Mouse (Mus musculus) limb, embryonic 12.5 days (tissue): ENCODE measurements around the gene Ammecr1. TPM values are rescaled to one million over a fixed set of nuclear protein-coding genes. Genes with fewer than 3 reads are reported as not detected.

ENCODE experiments used
- ATAC-seq: fragments of 200-750 bp; cut with Nextera tagmentation; 2 replicates; pipeline ENCODE4 v1.8.0; 2017; ENCODE audit warnings: low read depth, moderate TSS enrichment; ENCODE audit not compliant: insufficient number of reproducible peaks, insufficient read depth, low FRiP score, low TSS enrichment
- H3K27ac ChIP-seq: fragments of 300-500 bp; sonication (generic); 2 replicates; pipeline ENCODE4 v1.5.1; 2016; ENCODE audit warnings: mild to moderate bottlenecking, moderate library complexity
- H3K27me3 ChIP-seq: fragments of 300-500 bp; sonication (generic); 2 replicates; pipeline ENCODE4 v1.6.1; 2016; ENCODE audit warnings: mild to moderate bottlenecking, moderate library complexity
- H3K36me3 ChIP-seq: fragments of 300-500 bp; sonication (generic); 2 replicates; pipeline ENCODE4 v1.6.1; 2016; ENCODE audit warnings: mild to moderate bottlenecking, moderate library complexity
- H3K4me1 ChIP-seq: fragments of 300-500 bp; sonication (generic); replicated peaks from 2 replicates; pipeline ENCODE4 v1.6.1; 2016
- H3K4me2 ChIP-seq: fragments of 300-500 bp; sonication (generic); 2 replicates; pipeline ENCODE4 v1.6.1; 2016; ENCODE audit warnings: mild to moderate bottlenecking, moderate library complexity
- H3K4me3 ChIP-seq: fragments of 300-500 bp; sonication (generic); replicated peaks from 2 replicates; pipeline ENCODE4 v1.5.1; 2016; ENCODE audit warnings: mild to moderate bottlenecking
- H3K9ac ChIP-seq: fragments of 300-500 bp; sonication (generic); replicated peaks from 2 replicates; pipeline ENCODE4 v1.6.1; 2016; ENCODE audit warnings: mild to moderate bottlenecking, moderate library complexity
- H3K9me3 ChIP-seq: fragments of 300-500 bp; sonication (generic); 2 replicates; pipeline ENCODE4 v1.6.1; 2016; ENCODE audit warnings: mild to moderate bottlenecking, moderate library complexity
- WGBS: fragments of 180-500 bp; shearing (Covaris S2); methylation state at CpG from one replicate; pipeline ENCODE4 v1.1.7; 2016; 5-methylcytosine and 5-hydroxymethylcytosine counted together
- polyA plus RNA-seq: library from polyadenylated mRNA; unstranded; fragments of >200 nt; fragmentation: Nextera tagmentation; extraction: Ambion mirVana; gene quantifications from 2 replicates; pipeline ENCODE4 v1.2.1, GENCODE M21; 2016

The Ammecr1 gene
- polyA plus RNA-seq, 1 experiment from 2014 or later, result 16.5 TPM

DNA sequence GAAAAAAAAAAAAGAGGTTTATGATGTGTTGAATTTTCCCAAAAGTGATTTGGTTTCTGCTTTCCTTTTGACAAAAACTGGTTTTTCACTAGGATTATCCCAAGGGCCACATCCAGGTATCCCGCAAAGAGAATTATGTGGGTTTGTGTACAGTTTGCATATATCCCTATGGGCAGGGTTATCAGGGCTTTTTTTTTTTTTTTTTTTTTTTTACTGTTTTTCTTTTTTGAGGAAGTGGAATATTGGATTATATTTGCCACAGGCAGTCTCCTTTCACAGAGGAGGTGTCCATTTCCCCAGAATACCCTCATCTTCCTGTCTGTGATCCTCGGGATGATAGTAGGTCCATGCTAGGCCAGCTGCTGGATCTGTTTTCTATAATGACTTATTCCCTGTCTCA, 137.3 kb downstream of the Ammecr1 start:
- Histone ChIP-seq H3K27ac (no peak overlapping the region), H3K9ac (no peak overlapping the region), H3K9me3 (no peaks in the 10 kb centered on the region), H3K4me3 (no peak overlapping the region), H3K4me2 (no peak overlapping the region), H3K27me3 (peaks cover 19% of the 10 kb centered on the region), H3K36me3 (peaks cover 5% of the 10 kb centered on the region; the same call in 1 of the 2 replicates), H3K4me1 (peaks cover 8% of the 10 kb centered on the region)
- WGBS, result 72% methylated on average over 2 of the region's 2 CpGs
- ATAC-seq, result no peak

DNA sequence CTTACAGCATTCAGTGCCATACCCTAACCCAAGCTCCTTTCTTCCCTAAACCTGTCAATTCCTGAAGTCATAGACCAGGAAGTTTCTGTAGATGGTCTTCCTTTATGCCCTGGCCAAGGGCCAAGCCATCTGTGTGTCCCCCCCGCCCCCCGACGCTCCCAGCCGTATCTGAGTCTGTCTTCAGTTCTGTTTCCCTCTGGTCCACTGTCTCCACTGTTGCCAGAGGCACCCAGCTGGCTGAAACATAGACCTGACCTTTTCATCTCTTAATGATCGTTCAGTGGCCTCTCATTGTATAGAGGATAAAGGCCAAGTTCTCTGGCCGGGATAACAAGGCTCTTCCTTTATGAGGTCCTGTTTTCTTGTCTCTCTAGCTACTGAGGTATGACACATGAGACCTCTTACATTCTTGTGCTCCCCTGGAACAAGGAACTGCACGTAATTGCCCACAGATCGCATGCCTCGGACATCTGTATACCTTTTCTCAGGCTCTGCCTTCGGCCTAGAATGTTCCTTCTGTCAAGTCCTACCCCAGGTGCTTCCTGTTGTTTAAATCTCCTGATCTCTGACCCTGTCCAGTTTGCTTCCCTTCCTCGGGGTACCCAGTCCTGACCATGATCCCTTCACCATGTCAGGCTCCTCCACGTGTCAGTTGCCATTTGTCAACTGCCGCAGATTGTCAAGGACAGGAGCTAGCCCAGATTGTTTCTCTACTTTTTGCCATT, 138.2 kb downstream of the Ammecr1 start:
- H3K27me3 ChIP-seq, result peaks cover 14% of the 10 kb centered on the region
- no peaks in the 10 kb centered on the region for H3K9me3 ChIP-seq
- no peak overlapping the region for H3K4me2 ChIP-seq
- 61% methylated on average over 13 of the region's 13 CpGs for WGBS
- peaks cover 8% of the 10 kb centered on the region for H3K4me1 ChIP-seq
- no peaks in the 10 kb centered on the region for H3K36me3 ChIP-seq
- no peak for ATAC-seq
- no peak overlapping the region for H3K9ac ChIP-seq
- no peak overlapping the region for H3K27ac ChIP-seq
- H3K4me3 ChIP-seq, result no peak overlapping the region

DNA sequence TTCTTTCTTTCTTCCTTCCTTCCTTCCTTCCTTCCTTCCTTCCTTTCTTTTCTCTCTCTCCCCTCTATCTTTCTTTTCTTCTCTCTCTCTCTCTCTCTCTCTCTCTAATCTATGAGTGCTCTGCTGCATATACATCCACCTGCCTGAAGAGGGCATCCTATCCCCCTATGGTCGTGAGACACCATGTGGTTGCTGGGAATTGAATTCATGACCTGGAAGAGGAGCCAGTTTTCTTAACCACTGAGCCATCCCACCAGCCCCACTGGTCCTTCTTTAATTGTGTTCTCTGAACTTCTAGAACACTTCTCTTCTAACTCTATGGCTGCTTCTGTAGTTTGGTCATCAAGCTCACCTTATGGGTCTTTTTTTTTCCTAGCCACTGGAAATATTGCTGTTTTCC, 138.9 kb downstream of the Ammecr1 start:
- H3K36me3 ChIP-seq, result no peaks in the 10 kb centered on the region
- H3K4me3 ChIP-seq, result no peak overlapping the region
- H3K4me2 ChIP-seq, result no peak overlapping the region
- H3K9ac ChIP-seq, result no peak overlapping the region
- H3K4me1 ChIP-seq, result peaks cover 5% of the 10 kb centered on the region
- no peak for ATAC-seq
- no peaks in the 10 kb centered on the region for H3K9me3 ChIP-seq
- no peak overlapping the region for H3K27ac ChIP-seq
- 47% methylated on average over 1 of the region's 1 CpGs for WGBS
- H3K27me3 ChIP-seq, result peaks cover 16% of the 10 kb centered on the region

- Histone ChIP-seq H3K27me3 (peaks cover 14% of the 10 kb centered on the region), H3K36me3 (no peaks in the 10 kb centered on the region), H3K4me3 (no peak overlapping the region), H3K27ac (no peak overlapping the region), H3K9me3 (no peaks in the 10 kb centered on the region), H3K9ac (no peak overlapping the region), H3K4me1 (peaks cover 9% of the 10 kb centered on the region; the same call in 1 of the 2 replicates), H3K4me2 (no peak overlapping the region)
- ATAC-seq, result no peak
- 77% methylated on average over 1 of the region's 1 CpGs for WGBS
Measured at GRCm38 (mm10) chrX:142825309-142825708, 141.2 kb downstream of the Ammecr1 start.

GRCm38 (mm10) chrX:142821846-142822245, 144.7 kb downstream of the Ammecr1 start:
- H3K27ac ChIP-seq, result no peak overlapping the region
- WGBS, result 30% methylated on average over 3 of the region's 3 CpGs
- no peak overlapping the region for H3K4me2 ChIP-seq
- peaks cover 17% of the 10 kb centered on the region; the same call in 1 of the 2 replicates for H3K4me1 ChIP-seq
- H3K9me3 ChIP-seq, result no peaks in the 10 kb centered on the region
- no peak for ATAC-seq
- no peaks in the 10 kb centered on the region for H3K36me3 ChIP-seq
- H3K4me3 ChIP-seq, result no peak overlapping the region
- no peak overlapping the region for H3K9ac ChIP-seq
- peaks cover 23% of the 10 kb centered on the region for H3K27me3 ChIP-seq

DNA sequence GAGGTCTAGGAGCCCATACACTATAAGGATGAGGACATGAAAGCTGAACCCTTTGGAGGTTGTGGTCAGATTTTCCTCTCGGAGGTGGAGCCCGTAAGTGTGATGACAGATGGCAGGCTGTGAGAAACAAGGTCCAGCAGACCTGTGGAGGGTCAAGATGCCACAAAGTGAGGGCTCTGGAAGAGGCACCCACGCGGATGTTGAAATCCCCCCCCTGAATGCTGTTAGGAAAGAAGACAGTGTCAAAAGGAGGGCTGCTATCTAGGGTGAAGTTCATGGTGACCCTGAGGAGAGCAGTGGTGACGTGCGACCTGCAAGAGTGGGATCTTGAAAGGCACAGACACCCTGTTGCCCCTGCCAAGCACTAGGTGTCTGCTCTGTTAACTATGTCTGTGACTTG, 145.3 kb downstream of the Ammecr1 start:
- H3K4me3 ChIP-seq, result no peak overlapping the region
- no peak overlapping the region for H3K4me2 ChIP-seq
- H3K27me3 ChIP-seq, result peaks cover 17% of the 10 kb centered on the region; the same call in 1 of the 2 replicates
- no peak overlapping the region for H3K9ac ChIP-seq
- no peak for ATAC-seq
- H3K27ac ChIP-seq, result no peak overlapping the region
- WGBS, result 46% methylated on average over 5 of the region's 6 CpGs
- no peaks in the 10 kb centered on the region for H3K36me3 ChIP-seq
- peaks cover 17% of the 10 kb centered on the region; the same call in 1 of the 2 replicates for H3K4me1 ChIP-seq
- H3K9me3 ChIP-seq, result no peaks in the 10 kb centered on the region

- 34% methylated on average over 10 of the region's 10 CpGs for WGBS
- ATAC-seq, result peak; percentile 28; the same call in 1 of the 2 replicates
- H3K27me3 ChIP-seq, result peaks cover 14% of the 10 kb centered on the region; the same call in 1 of the 2 replicates
- no peak overlapping the region for H3K4me3 ChIP-seq
- H3K36me3 ChIP-seq, result no peaks in the 10 kb centered on the region
- no peaks in the 10 kb centered on the region for H3K9me3 ChIP-seq
- H3K9ac ChIP-seq, result no peak overlapping the region
- H3K4me1 ChIP-seq, result peaks cover 16% of the 10 kb centered on the region; the same call in 1 of the 2 replicates
- H3K4me2 ChIP-seq, result no peak overlapping the region
- H3K27ac ChIP-seq, result no peak overlapping the region
Measured at GRCm38 (mm10) chrX:142818057-142818682, 148.4 kb downstream of the Ammecr1 start.

DNA sequence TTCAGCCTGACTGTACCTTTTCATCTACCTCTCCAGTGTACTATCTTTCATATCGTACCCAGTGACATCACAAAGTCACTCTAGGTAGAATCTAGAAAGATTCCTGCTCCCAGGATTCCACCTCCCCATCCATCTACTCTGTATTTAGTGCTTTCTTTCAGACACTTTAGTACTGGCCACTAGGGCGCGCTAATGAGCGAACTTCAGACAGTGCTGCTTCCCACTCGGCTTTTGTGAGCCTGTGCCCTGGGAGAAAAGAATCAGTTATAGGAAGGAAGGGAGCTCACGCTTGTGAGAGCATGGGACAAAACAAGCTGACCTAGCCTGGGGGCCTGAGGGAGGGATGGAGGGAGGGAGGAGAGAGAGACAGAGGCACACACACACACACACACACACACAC, 153.4 kb downstream of the Ammecr1 start:
- Histone ChIP-seq H3K9me3 (no peaks in the 10 kb centered on the region), H3K9ac (no peak overlapping the region), H3K4me2 (no peak overlapping the region), H3K4me1 (peaks cover 7% of the 10 kb centered on the region; the same call in 1 of the 2 replicates), H3K27ac (no peak overlapping the region), H3K4me3 (no peak overlapping the region), H3K27me3 (peaks cover 6% of the 10 kb centered on the region; the same call in 1 of the 2 replicates), H3K36me3 (0 out of 2 replicates have a peak, but pooled peaks cover 5% of the 10 kb centered on the region)
- 29% methylated on average over 6 of the region's 6 CpGs for WGBS
- no peak for ATAC-seq

GRCm38 (mm10) chrX:142808411-142808810, 158.1 kb downstream of the Ammecr1 start:
- H3K9ac ChIP-seq, result no peak overlapping the region
- H3K4me1 ChIP-seq, result no peaks in the 10 kb centered on the region
- no peak overlapping the region for H3K4me3 ChIP-seq
- H3K27me3 ChIP-seq, result peaks cover 10% of the 10 kb centered on the region
- WGBS, result 50% methylated on average over 9 of the region's 9 CpGs
- ATAC-seq, result no peak
- no peaks in the 10 kb centered on the region for H3K9me3 ChIP-seq
- H3K36me3 ChIP-seq, result 0 out of 2 replicates have a peak, but pooled peaks cover 5% of the 10 kb centered on the region
- no peak overlapping the region for H3K4me2 ChIP-seq
- H3K27ac ChIP-seq, result no peak overlapping the region

GRCm38 (mm10) chrX:142806620-142807061, 159.9 kb downstream of the Ammecr1 start:
- 50% methylated on average over 10 of the region's 10 CpGs for WGBS
- no peak for ATAC-seq
- H3K36me3 ChIP-seq, result 0 out of 2 replicates have a peak, but pooled peaks cover 5% of the 10 kb centered on the region

GRCm38 (mm10) chrX:142806126-142806525, 160.4 kb downstream of the Ammecr1 start:
- Histone ChIP-seq H3K4me2 (no peak overlapping the region), H3K4me3 (no peak overlapping the region), H3K9ac (no peak overlapping the region), H3K27me3 (peaks cover 13% of the 10 kb centered on the region), H3K27ac (no peak overlapping the region), H3K9me3 (no peaks in the 10 kb centered on the region), H3K36me3 (0 out of 2 replicates have a peak, but pooled peaks cover 5% of the 10 kb centered on the region), H3K4me1 (no peaks in the 10 kb centered on the region)
- 83% methylated on average over 6 of the region's 6 CpGs for WGBS
- no peak for ATAC-seq

More at GRCm38 (mm10) chrX:142806620-142807061, 159.9 kb downstream of the Ammecr1 start:
- Histone ChIP-seq H3K9me3 (no peaks in the 10 kb centered on the region), H3K9ac (no peak overlapping the region), H3K4me1 (no peaks in the 10 kb centered on the region), H3K27me3 (peaks cover 13% of the 10 kb centered on the region), H3K4me3 (no peak overlapping the region), H3K27ac (no peak overlapping the region), H3K4me2 (no peak overlapping the region)
